Comparison of ENCODE assay signal across 6 mouse cellular contexts in the genomic region with DNA sequence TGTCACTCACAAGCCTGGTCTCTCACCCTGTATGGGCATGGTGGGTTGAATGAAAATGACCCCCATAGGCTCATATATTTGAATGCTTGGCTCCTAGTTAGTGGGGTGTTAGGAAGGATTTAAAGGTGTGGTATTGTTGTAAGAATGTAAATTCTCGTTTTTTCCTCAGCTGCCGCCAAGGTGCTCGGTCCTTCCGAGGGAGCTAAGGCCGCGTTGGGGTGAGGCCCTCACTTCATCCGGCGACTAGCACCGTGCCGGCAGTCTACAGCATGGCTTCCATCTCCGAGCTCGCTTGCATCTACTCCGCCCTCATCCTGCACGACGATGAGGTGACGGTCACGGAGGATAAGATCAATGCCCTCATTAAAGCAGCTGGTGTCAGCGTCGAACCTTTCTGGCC. TPM values are rescaled to one million over a fixed set of nuclear protein-coding genes. Genes with fewer than 3 reads are reported as not detected.
DNase-seq lines count a peak whose midpoint lies in the region; TF ChIP-seq lines count a peak whose summit lies in the region.
"Not testable (repeated sequence)": the region's sequence is repeated elsewhere in the genome, so short reads cannot be mapped to it uniquely, and the experiment has no call there.

No protein-coding gene starts in this region.

- TF ChIP-seq CTCF in E14TG2a.4 (conservative IDR thresholded peaks at IDR 0.05; ENCODE audit: low read length) = not testable (repeated sequence)

- not testable (repeated sequence) for H3K4me1 ChIP-seq in E14TG2a.4 (replicated peaks; ENCODE audit: low read depth, low read length); ES-E14 (ENCODE audit: control insufficient read depth in 2 of 2, insufficient read depth in 2 of 2, low read length in 2 of 2, poor library complexity in 1 of 2)

- H3K27ac ChIP-seq in ES-E14 (ENCODE audit: insufficient read depth, low read depth, low read length, poor library complexity, severe bottlenecking) = not testable (repeated sequence)

- TF ChIP-seq POLR2A in myocyte (IDR thresholded peaks at IDR 0.05; ENCODE audit: insufficient read length, low read depth) = peak; percentile 35

- not testable (repeated sequence) for H3K4me2 ChIP-seq in myocyte (ENCODE audit: low read depth)

- H3ac ChIP-seq in myocyte (ENCODE audit: control insufficient read depth, insufficient read length) = not testable (repeated sequence)

- H3K36me3 ChIP-seq in E14TG2a.4 (ENCODE audit: insufficient read depth, low read length); ES-E14 (ENCODE audit: control insufficient read depth, insufficient read depth, low read length, poor library complexity, severe bottlenecking); myocyte (ENCODE audit: control insufficient read depth, insufficient read depth): not testable (repeated sequence)

- H3K9me3 ChIP-seq in E14TG2a.4 (ENCODE audit: low read length) = peaks cover 15% of the 10 kb centered on the region
- H3K9me3 ChIP-seq in ES-E14 (ENCODE audit: control insufficient read depth, insufficient read depth, low read depth, low read length) = not testable (repeated sequence)

- DNase-seq in 3134 (ENCODE audit: extremely low read depth, insufficient read length, low spot score) = peak; percentile 78
- DNase-seq in ES-E14 (ENCODE audit: low read depth, low spot score) = not testable (repeated sequence)
- DNase-seq in MN1 (ENCODE audit: low spot score) = peak; percentile 36
- DNase-seq in ZHBTc4 (ENCODE audit: low read depth, low spot score) = peak; percentile 58

- H3K9ac ChIP-seq in ES-E14 (ENCODE audit: insufficient read depth, low read depth, low read length, poor library complexity, severe bottlenecking) = peak overlapping the region; percentile 69

- not testable (repeated sequence) for H3K79me2 ChIP-seq in myocyte (ENCODE audit: control insufficient read depth, insufficient read depth)

- H3K4me3 ChIP-seq in E14TG2a.4 (replicated peaks; ENCODE audit: low read length) (peak overlapping the region; percentile 51), ES-E14 (ENCODE audit: insufficient read depth in 1 of 2, low read depth in 1 of 2, low read length in 2 of 2, poor library complexity in 1 of 2, severe bottlenecking in 1 of 2) (peak overlapping the region; percentile 58 to 61), myocyte (peak overlapping the region; percentile 8)

- H3K27me3 ChIP-seq in E14TG2a.4 (ENCODE audit: insufficient read depth, low read length); myocyte (ENCODE audit: control insufficient read depth, insufficient read depth, insufficient read length): not testable (repeated sequence)

- in situ Hi-C loops in ES-E14 (cut with MboI; ENCODE audit: low sequenced_read_pairs in 2 of 2, unreplicated experiment in 2 of 2) = not testable (repeated sequence)

TF ChIP-seq in myocyte, 11 proteins besides CTCF, POLR2A, EP300 and RAD21:
- TF ChIP-seq POLR2AphosphoS2 (IDR thresholded peaks at IDR 0.05; ENCODE audit: insufficient read length, low read depth) (peak; percentile 31), REST (IDR thresholded peaks at IDR 0.05; ENCODE audit: insufficient read depth, insufficient read length) (peak; percentile 23)

RNA-seq across cellular contexts. Expression of a gene that starts 14.0 kb away (rescaled TPM):
- 7.8 TPM in 2 replicates for total RNA-seq in ES-E14 (2012; rRNA removed)
- polyA plus RNA-seq in myocyte (2012; fragmentation: generic; extraction: Trizol) = 0.31 TPM

RNA-seq across cellular contexts. Expression of a gene that starts 18.2 kb away (rescaled TPM):
- total RNA-seq in ES-E14 (2012; rRNA removed) = 14.4 and 15.0 TPM in 2 replicates
- polyA plus RNA-seq in myocyte (2012; fragmentation: generic; extraction: Trizol) = 7.9 TPM

Comparison
In these comparisons a context has a peak if more than half of its experiments do, and no peak if none do; other contexts are left out.
1. H3K4me3 ChIP-seq: peak in every context shown above with its lines; median percentile 60 in ES-E14; 51 in E14TG2a.4; 8 in myocyte.